Mouse (Mus musculus): ENCODE measurements at regions not wholly inside any gene's neighbourhood (a gene's known extent, or its start where the extent isn't known, plus 50 kb on each side); places are given as distances from the start of the nearest gene placed in this dataset.

GRCm38 (mm10) chr3:126209024-126209423 is 154.5 kb upstream of the Arsj start:
- TF ChIP-seq CTCF (IDR thresholded peaks at IDR 0.05; ENCODE audit: low read depth, low read length) (no peak), POLR2A (IDR thresholded peaks at IDR 0.05; ENCODE audit: extremely low read depth, insufficient read depth, low read length) (no peak)
